Mouse (Mus musculus) testis, postnatal 10 days (tissue): ENCODE data around the gene Gstm5.

Source experiments
- DNase-seq: peaks from one replicate; pipeline ENCODE4 v3.0.0; 2021; ENCODE audit warnings: low spot score

Gene Gstm5

DNA sequence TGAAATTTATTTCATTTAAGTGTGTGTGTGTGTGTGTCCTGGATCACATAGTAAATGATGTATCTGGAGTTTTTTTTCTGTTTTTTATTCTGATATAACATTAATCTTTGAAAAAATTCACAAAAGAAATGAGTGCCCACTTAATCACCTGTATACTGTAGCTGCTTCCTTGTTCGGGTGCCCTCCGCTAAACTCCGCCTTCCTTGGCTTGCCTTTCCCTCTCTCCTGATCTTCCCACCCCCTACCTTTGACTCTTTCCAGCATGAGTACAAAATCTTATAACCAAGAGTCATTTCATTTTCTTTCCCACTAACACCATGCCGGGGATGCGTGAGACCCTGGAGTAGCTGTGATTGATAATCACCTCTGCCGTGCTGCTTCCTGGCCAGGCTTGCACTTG lies 36.5 kb downstream of the Gstm5 start:
- DNase-seq = no peak

DNA sequence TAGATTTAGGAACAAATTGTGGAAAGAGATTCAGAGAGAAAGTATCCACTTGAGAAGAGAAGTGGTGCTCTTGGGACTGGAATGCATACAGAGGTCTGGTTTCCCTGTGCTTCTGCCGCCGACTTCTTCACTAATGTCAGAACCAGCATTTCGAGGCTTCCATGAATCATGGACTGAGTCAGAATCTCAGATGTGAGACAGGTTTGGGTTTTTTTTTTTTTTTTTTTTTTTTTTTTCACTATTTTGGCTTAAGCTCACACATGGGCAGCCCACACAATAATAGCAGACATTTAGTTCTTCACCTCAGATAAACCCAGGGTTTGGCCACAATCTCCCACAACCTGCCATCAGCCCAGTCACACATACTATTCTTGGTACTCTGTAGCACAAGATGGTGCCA lies 39.6 kb downstream of the Gstm5 start:
- DNase-seq = no peak

DNA sequence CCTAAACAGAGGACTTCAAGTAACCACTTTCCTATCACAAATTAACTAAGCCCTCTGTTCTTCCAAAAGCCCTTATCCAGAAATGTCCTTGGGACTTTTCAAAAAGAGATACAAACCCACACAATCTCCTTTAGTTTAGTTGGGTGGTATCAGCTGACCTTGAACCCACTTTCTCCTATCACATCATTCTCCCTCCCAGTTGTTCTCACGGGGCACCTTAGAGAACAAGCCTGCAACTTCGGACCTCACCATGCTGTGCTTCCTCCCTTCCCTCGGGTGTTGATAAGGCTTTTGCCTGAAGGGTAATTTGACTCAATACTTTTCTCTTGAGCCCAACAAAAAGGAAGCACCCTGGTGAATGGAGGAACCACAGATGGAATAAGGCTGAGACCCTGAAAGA lies 40.3 kb downstream of the Gstm5 start:
- DNase-seq = no peak

DNA sequence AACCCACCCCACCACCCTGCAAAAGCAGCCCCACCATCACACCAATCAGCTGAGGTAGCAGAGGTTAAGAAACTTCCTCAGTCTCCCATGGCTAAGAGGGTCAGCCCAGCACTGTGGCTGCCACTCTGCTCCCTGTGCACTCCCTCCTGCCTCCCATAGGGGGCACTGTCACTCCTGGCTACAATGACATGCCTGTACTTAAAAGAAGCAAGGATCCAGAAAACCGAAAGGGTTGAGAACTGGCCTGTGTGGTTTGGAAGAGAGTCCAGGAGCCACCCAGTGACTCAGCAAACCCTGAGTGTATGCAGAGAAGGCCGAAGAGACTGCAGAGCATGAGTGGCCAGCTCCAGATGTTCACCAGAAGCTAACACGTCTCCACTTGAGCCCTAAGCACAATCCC lies 43.8 kb downstream of the Gstm5 start:
- peak; percentile 85 for DNase-seq

DNA sequence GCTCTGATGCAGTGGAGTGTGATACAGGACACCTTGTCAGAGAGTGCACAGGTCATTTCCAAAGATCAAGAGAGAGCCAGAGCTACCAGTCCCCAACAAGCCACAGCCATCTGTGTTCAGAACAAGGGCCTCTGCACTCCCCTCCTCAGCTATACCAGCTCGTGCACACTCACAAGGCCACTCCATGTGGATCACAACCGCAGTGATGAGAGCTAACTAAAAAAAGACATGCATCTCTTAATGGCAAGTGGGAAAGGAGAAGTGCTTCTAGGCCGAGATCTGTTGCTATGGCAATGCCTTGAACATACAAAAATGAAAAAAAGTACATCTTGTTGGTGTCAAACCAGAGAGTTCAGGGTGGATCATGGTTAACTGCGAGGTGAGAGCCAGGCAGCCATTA lies 44.2 kb downstream of the Gstm5 start:
- no peak for DNase-seq

DNA sequence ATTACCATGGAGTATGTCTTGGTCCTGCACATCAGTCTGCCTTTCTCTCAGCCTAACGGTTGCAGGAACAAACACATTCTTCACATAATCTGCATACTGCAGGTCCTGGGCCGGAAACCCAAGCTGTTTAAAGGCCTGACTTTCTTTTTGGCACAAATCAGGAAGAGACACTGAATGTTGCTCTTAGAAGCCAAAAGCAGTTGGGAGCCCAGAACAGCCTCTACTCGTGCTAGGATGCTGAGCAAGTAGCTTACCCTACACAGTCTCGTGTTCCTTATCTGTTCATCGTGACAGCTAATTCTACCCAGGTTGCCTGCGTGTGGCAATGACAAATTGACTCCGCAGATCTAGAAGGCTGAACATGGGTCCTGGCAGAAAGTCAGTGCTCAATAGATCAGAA lies 44.9 kb downstream of the Gstm5 start:
- no peak for DNase-seq

DNA sequence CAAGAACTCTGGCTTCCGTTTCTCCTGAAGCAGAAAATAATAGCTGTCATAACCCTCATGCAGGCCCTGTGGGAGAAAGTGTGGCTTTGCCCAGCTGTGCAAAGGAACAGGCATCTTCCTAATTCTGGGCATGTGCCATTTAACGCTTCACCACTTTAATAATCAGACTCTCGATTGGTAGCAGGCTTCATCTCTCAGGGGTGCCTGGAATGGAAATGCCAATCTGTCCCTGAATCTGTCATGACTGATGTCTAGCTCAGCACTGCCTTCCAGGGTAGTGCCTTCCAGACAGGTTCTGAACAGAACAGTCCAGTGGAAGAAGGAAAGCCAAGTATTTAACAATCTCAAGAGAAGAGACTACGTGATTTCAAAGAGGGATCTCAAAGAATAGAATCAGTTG lies 45.6 kb downstream of the Gstm5 start:
- DNase-seq = no peak

DNA sequence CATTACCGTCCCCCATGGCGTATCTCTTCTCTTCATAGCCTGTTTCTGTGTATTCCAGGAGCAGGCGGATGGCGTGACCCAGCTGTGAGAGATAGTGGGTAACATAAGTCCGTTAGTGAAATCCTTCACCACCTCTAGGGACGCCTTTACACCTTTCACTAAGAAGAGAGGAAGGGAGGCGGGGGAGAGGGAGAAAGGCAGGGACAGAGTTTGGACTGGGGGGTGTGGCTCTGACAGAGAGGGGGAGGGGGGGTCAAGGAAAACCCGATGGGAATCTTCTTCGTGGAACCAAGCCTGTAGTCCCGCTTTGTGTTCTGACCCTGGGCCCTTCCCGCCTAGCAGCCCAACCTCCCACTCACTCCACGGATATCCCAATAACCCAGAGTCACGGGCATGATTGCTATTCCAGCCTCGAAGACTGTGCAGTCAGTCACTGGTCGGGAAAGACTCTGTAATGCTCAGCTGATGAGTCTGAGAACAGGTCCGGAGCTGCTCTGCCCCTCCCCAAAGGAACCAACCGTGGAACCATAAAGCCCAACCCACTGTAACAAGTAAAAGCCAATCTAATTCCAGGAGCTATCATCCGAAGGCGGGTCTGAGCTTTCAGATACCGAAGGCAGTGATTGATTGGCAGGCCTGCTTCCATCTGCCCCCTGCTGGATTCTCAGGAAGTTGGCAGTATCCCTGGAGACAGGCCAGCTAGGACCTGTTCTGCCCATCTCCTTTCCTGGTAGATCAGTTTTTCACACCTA lies 47.8 kb downstream of the Gstm5 start, which contains the start of gene Gstm6:
TSS of gene Gstm6 (minus strand) at position 511 of the 752 bp plus-strand sequence.
- DNase-seq = no peak

DNA sequence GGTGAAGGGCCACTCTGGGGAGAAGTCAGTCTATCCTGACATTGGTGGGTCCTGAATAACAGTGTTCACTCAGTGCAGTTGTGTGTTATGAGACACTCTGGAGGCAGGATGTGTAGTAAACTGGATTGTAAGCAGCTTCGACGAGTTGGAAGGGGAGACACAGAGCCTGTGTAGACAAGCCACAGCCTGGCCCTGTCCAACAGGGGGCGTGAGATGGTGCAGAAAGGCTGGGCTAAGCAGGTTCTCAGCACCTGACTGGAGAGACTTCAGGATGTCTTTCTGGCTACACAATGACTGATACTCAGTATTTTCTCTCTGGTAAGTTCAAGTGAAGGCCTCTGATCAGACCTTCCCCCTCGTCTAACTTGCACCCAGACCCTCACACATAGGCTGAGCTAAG lies 50.1 kb downstream of the Gstm5 start:
- no peak for DNase-seq
